Mouse (Mus musculus): ENCODE results near the gene Fntb. TPM values are rescaled to one million over a fixed set of nuclear protein-coding genes. Genes with fewer than 3 reads are reported as not detected.

Fntb gene
- polyA plus RNA-seq, 1 experiment from 2014 or later: 41.7 TPM

DNA sequence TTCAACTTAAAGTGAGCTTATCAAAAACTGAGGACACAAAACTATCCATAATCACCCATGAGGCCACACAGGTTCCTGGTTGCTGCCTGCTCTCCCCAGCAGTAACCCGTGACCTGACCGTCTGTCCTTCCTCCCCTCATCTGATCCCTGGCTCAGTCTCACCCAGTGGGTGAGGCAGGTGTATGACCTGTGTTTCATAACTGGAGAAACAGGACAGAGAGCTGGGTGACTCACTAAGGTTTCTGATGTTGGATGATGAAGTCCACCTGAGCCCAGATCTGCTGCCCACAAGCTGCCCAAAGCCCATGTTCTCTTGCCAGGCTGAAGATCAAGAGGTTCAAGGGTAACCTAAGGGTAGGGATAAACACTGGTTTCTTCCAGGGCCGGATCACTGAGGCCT is 161.6 kb downstream of the Fntb start:
- no peaks in the 10 kb centered on the region for H3K27me3 ChIP-seq (replicated peaks; ENCODE audit: control insufficient read depth, insufficient read depth, low read length)

GRCm38 (mm10) chr12:76927539-76927938 is 162.2 kb downstream of the Fntb start:
- no peak overlapping the region for H3K4me3 ChIP-seq (ENCODE audit: low read length)
- 0 out of 2 replicates have a peak, but pooled peaks cover 3% of the 10 kb centered on the region for H3K36me3 ChIP-seq (ENCODE audit: control insufficient read depth, insufficient read depth, low read length)
- no peaks in the 10 kb centered on the region for H3K4me1 ChIP-seq (ENCODE audit: control insufficient read depth, insufficient read depth, low read depth, low read length)
- no peak overlapping the region for H3K9ac ChIP-seq (ENCODE audit: low read depth, low read length)
- no peak overlapping the region for H3K4me2 ChIP-seq (ENCODE audit: low read length)
- H3K27ac ChIP-seq (ENCODE audit: low read depth, low read length): no peak overlapping the region
- 58% methylated on average over 10 of the region's 10 CpGs for WGBS
- no peaks in the 10 kb centered on the region for H3K27me3 ChIP-seq (replicated peaks; ENCODE audit: control insufficient read depth, insufficient read depth, low read length)
- no peak for ATAC-seq
- no peaks in the 10 kb centered on the region for H3K9me3 ChIP-seq (ENCODE audit: control insufficient read depth, low read length)

More for the DNA sequence above, 161.6 kb downstream of the Fntb start:
- no peaks in the 10 kb centered on the region for H3K9me3 ChIP-seq (ENCODE audit: control insufficient read depth, low read length)
- H3K4me1 ChIP-seq (ENCODE audit: control insufficient read depth, insufficient read depth, low read depth, low read length): no peaks in the 10 kb centered on the region
- H3K27ac ChIP-seq (ENCODE audit: low read depth, low read length): no peak overlapping the region
- H3K4me2 ChIP-seq (ENCODE audit: low read length): no peak overlapping the region
- 85% methylated on average over 3 of the region's 3 CpGs for WGBS
- no peak overlapping the region for H3K9ac ChIP-seq (ENCODE audit: low read depth, low read length)
- ATAC-seq: no peak
- H3K4me3 ChIP-seq (ENCODE audit: low read length): no peak overlapping the region
- 0 out of 2 replicates have a peak, but pooled peaks cover 3% of the 10 kb centered on the region for H3K36me3 ChIP-seq (ENCODE audit: control insufficient read depth, insufficient read depth, low read length)

DNA sequence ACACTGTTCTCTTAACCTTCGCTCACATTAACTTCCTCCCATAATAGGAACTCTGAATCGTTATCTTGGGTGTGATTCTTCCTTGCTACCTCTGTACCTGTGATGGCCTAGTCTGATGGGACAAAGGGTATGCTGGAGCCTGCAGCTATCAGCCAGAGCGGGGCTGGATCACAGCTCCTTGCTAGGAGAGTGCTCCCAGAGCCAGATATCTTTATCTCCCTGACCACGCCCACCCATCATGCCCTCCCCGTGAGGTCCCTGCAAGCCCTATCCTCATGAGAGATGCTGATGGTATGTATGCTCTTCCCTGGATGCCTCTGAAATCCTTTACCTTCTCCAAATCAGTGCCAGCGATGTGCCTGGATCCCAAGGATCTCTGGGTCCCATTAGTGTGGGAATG is 164.8 kb downstream of the Fntb start:
- Histone ChIP-seq H3K9me3 (ENCODE audit: control insufficient read depth, low read length) (no peaks in the 10 kb centered on the region), H3K36me3 (ENCODE audit: control insufficient read depth, insufficient read depth, low read length) (0 out of 2 replicates have a peak, but pooled peaks cover 3% of the 10 kb centered on the region), H3K4me1 (ENCODE audit: control insufficient read depth, insufficient read depth, low read depth, low read length) (no peaks in the 10 kb centered on the region), H3K9ac (ENCODE audit: low read depth, low read length) (no peak overlapping the region), H3K27me3 (replicated peaks; ENCODE audit: control insufficient read depth, insufficient read depth, low read length) (no peaks in the 10 kb centered on the region), H3K27ac (ENCODE audit: low read depth, low read length) (no peak overlapping the region), H3K4me2 (ENCODE audit: low read length) (no peak overlapping the region), H3K4me3 (ENCODE audit: low read length) (no peak overlapping the region)
- WGBS: 83% methylated on average over 6 of the region's 6 CpGs
- ATAC-seq: no peak

DNA sequence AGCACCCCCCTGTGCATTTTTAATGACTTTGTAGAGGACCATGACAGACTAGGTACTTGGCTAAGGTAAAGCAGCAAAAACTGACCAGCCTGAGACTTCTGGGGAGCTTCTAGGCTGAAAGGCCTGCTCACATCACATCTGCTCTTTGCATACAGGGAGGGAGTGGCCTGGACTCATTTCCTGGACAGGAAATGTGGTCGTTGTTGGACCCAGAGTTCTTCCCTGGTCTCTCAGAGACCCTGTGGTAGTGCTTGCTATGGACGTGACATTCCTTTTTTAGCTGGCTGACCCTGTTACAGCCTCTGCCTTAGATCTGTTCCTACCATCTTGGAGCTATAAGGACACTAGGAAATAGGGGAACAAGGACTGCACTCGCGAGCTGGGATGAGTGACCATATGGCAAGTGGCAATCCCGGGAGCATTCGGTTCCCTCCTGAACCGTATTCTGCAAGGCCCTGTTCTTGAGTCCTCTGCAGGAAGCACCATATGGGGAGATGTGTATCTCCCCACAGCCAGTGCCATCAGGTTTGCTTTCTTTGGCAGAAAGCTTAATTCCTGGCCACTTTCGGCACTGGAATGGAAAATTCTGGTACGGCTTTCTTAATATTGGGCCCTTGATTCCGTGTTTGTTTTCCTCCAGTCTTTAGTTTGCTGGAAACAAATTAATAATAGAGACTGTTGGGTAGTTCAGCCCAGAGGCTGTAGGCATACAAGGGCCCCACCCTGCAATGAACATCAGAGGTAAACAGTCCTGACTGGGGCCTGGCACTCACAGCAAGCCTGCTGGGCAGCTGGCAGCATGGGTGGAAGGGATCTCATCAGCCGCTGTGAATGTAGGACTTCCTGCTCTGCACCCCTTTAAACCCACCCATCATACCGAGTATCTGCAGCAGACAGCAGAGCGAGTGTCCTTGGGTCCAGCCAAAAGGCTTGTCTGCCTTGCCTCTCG is 166.6 kb downstream of the Fntb start:
- Histone ChIP-seq H3K4me3 (ENCODE audit: low read length) (no peak overlapping the region), H3K9me3 (ENCODE audit: control insufficient read depth, low read length) (no peaks in the 10 kb centered on the region), H3K4me1 (ENCODE audit: control insufficient read depth, insufficient read depth, low read depth, low read length) (no peaks in the 10 kb centered on the region), H3K27ac (ENCODE audit: low read depth, low read length) (peak overlapping the region; percentile 32; the same call in 1 of the 2 replicates), H3K27me3 (replicated peaks; ENCODE audit: control insufficient read depth, insufficient read depth, low read length) (no peaks in the 10 kb centered on the region), H3K9ac (ENCODE audit: low read depth, low read length) (no peak overlapping the region), H3K4me2 (ENCODE audit: low read length) (no peak overlapping the region), H3K36me3 (ENCODE audit: control insufficient read depth, insufficient read depth, low read length) (peaks cover 8% of the 10 kb centered on the region)
- ATAC-seq: peak; percentile 71
- 77% methylated on average over 14 of the region's 14 CpGs for WGBS

GRCm38 (mm10) chr12:76932688-76933060 is 167.3 kb downstream of the Fntb start:
- ATAC-seq: no peak
- no peak overlapping the region for H3K4me3 ChIP-seq (ENCODE audit: low read length)
- H3K4me2 ChIP-seq (ENCODE audit: low read length): no peak overlapping the region
- no peaks in the 10 kb centered on the region for H3K4me1 ChIP-seq (ENCODE audit: control insufficient read depth, insufficient read depth, low read depth, low read length)
- no peaks in the 10 kb centered on the region for H3K27me3 ChIP-seq (replicated peaks; ENCODE audit: control insufficient read depth, insufficient read depth, low read length)
- peaks cover 11% of the 10 kb centered on the region for H3K36me3 ChIP-seq (ENCODE audit: control insufficient read depth, insufficient read depth, low read length)
- 84% methylated on average over 6 of the region's 6 CpGs for WGBS
- no peak overlapping the region for H3K9ac ChIP-seq (ENCODE audit: low read depth, low read length)
- H3K9me3 ChIP-seq (ENCODE audit: control insufficient read depth, low read length): no peaks in the 10 kb centered on the region
- no peak overlapping the region; the same call in 1 of the 2 replicates for H3K27ac ChIP-seq (ENCODE audit: low read depth, low read length)

DNA sequence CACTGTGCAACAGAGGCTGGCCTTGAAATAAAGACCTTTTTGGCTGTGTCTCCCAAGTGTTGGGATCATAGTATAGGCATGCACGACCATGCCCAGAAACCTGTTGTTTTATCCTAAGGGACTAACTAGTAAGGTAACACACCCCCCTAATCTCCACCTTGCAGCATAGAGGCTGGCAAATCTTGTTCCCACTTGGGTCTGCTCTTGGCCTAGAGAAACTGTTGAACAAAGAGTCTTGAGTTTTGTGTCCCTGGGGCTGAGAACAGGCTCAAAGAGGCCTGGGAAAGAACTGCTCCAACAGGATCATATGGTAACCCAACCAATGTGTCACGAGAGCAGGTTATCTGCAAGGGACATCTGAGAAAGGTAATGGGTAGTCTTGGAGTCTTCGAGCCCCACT is 169.0 kb downstream of the Fntb start:
- H3K27me3 ChIP-seq (replicated peaks; ENCODE audit: control insufficient read depth, insufficient read depth, low read length): no peaks in the 10 kb centered on the region
- no peak for ATAC-seq
- H3K9me3 ChIP-seq (ENCODE audit: control insufficient read depth, low read length): no peaks in the 10 kb centered on the region
- H3K4me3 ChIP-seq (ENCODE audit: low read length): no peak overlapping the region
- no peak overlapping the region for H3K9ac ChIP-seq (ENCODE audit: low read depth, low read length)
- H3K4me2 ChIP-seq (ENCODE audit: low read length): no peak overlapping the region
- H3K36me3 ChIP-seq (ENCODE audit: control insufficient read depth, insufficient read depth, low read length): peaks cover 22% of the 10 kb centered on the region
- H3K27ac ChIP-seq (ENCODE audit: low read depth, low read length): no peak overlapping the region
- no peaks in the 10 kb centered on the region for H3K4me1 ChIP-seq (ENCODE audit: control insufficient read depth, insufficient read depth, low read depth, low read length)
- 97% methylated on average over 3 of the region's 3 CpGs for WGBS

- WGBS: 87% methylated on average over 10 of the region's 10 CpGs
- Histone ChIP-seq H3K9ac (ENCODE audit: low read depth, low read length) (no peak overlapping the region), H3K4me1 (ENCODE audit: control insufficient read depth, insufficient read depth, low read depth, low read length) (no peaks in the 10 kb centered on the region), H3K27ac (ENCODE audit: low read depth, low read length) (no peak overlapping the region), H3K9me3 (ENCODE audit: control insufficient read depth, low read length) (no peaks in the 10 kb centered on the region), H3K36me3 (ENCODE audit: control insufficient read depth, insufficient read depth, low read length) (peaks cover 33% of the 10 kb centered on the region), H3K27me3 (replicated peaks; ENCODE audit: control insufficient read depth, insufficient read depth, low read length) (no peaks in the 10 kb centered on the region), H3K4me3 (ENCODE audit: low read length) (no peak overlapping the region), H3K4me2 (ENCODE audit: low read length) (no peak overlapping the region)
- no peak for ATAC-seq
Measured at GRCm38 (mm10) chr12:76936211-76936610, 170.8 kb downstream of the Fntb start.

- Histone ChIP-seq H3K4me2 (ENCODE audit: low read length) (no peak overlapping the region), H3K36me3 (ENCODE audit: control insufficient read depth, insufficient read depth, low read length) (peaks cover 37% of the 10 kb centered on the region), H3K4me3 (ENCODE audit: low read length) (no peak overlapping the region), H3K9me3 (ENCODE audit: control insufficient read depth, low read length) (no peaks in the 10 kb centered on the region), H3K4me1 (ENCODE audit: control insufficient read depth, insufficient read depth, low read depth, low read length) (no peaks in the 10 kb centered on the region), H3K27me3 (replicated peaks; ENCODE audit: control insufficient read depth, insufficient read depth, low read length) (no peaks in the 10 kb centered on the region), H3K9ac (ENCODE audit: low read depth, low read length) (no peak overlapping the region), H3K27ac (ENCODE audit: low read depth, low read length) (no peak overlapping the region)
- WGBS: 94% methylated on average over 6 of the region's 6 CpGs
- ATAC-seq: no peak
Measured at GRCm38 (mm10) chr12:76938013-76938412, 172.6 kb downstream of the Fntb start.

DNA sequence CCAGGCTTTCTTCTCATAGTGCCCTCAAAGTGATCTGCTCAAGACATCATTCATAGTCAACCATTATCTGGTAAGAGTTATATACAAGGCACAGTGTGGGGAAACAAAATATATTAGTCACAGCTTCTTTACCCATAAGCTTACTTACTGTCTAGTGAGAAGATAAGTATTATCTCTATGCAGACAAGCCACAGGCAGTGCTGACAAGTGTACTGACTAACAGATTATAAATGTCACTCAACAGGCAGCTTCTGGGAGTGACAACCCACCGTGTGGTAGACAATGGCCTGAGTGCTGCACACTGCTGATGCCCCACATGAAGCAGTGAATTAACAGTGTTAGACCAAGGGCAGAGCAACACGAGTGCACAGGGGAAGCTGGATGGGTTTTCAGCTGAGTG is 176.1 kb downstream of the Fntb start:
- Histone ChIP-seq H3K9ac (ENCODE audit: low read depth, low read length) (no peak overlapping the region), H3K4me1 (ENCODE audit: control insufficient read depth, insufficient read depth, low read depth, low read length) (no peaks in the 10 kb centered on the region), H3K4me3 (ENCODE audit: low read length) (no peak overlapping the region), H3K36me3 (ENCODE audit: control insufficient read depth, insufficient read depth, low read length) (peaks cover 45% of the 10 kb centered on the region), H3K4me2 (ENCODE audit: low read length) (no peak overlapping the region), H3K27ac (ENCODE audit: low read depth, low read length) (no peak overlapping the region), H3K27me3 (replicated peaks; ENCODE audit: control insufficient read depth, insufficient read depth, low read length) (no peaks in the 10 kb centered on the region), H3K9me3 (ENCODE audit: control insufficient read depth, low read length) (no peaks in the 10 kb centered on the region)
- 59% methylated on average over 2 of the region's 2 CpGs for whole genome bisulfite sequencing
- ATAC-seq: no peak

Data from hindbrain, embryonic 16.5 days (tissue).